Comparison of ENCODE assay signal across 9 mouse cellular contexts in genomic region chr12:31580634-31581318, GRCm38 (mm10). TPM values are rescaled to one million over a fixed set of nuclear protein-coding genes. Genes with fewer than 3 reads are reported as not detected.
DNase-seq lines count a peak whose midpoint lies in the region; ATAC-seq lines count a peak whose summit lies in the region.
"Had no signal": no experiment of that assay in that cellular context is flagged by ENCODE, and none has a peak within 500 bp of the region (broad histone marks: within the 10 kb centered on the region; RNA-seq: fewer than 3 reads in every experiment).

No protein-coding gene starts in this region.

- no peak overlapping the region for H3K27ac ChIP-seq in heart, embryonic 11.5 days (ENCODE audit: low read depth, low read length)
- no peak overlapping the region for H3K27ac ChIP-seq in hindbrain, embryonic 14.5 days
- no peak overlapping the region for H3K27ac ChIP-seq in neural tube, embryonic 13.5 days (replicated peaks)

- no peaks in the 10 kb centered on the region for H3K9me3 ChIP-seq in heart, embryonic 11.5 days (replicated peaks; ENCODE audit: control insufficient read depth, low read length)
- H3K9me3 ChIP-seq in hindbrain, embryonic 14.5 days (ENCODE audit: control insufficient read depth, low read length), result no peaks in the 10 kb centered on the region
- H3K9me3 ChIP-seq in neural tube, embryonic 13.5 days, result no peaks in the 10 kb centered on the region

- H3K36me3 ChIP-seq in heart, embryonic 11.5 days (ENCODE audit: control insufficient read depth, insufficient read depth, low read length), result no peaks in the 10 kb centered on the region
- H3K36me3 ChIP-seq in hindbrain, embryonic 14.5 days (replicated peaks; ENCODE audit: control insufficient read depth, insufficient read depth), result no peaks in the 10 kb centered on the region
- H3K36me3 ChIP-seq in neural tube, embryonic 13.5 days, result no peaks in the 10 kb centered on the region

- H3K4me3 ChIP-seq in heart, embryonic 11.5 days (ENCODE audit: low read depth, low read length), result no peak overlapping the region
- H3K4me3 ChIP-seq in hindbrain, embryonic 14.5 days (replicated peaks; ENCODE audit: low read length), result no peak overlapping the region
- no peak overlapping the region for H3K4me3 ChIP-seq in neural tube, embryonic 13.5 days
- H3K4me3 ChIP-seq: erythroblast, embryonic 14.5 days had no signal

- no peaks in the 10 kb centered on the region for H3K4me1 ChIP-seq in heart, embryonic 11.5 days (ENCODE audit: control insufficient read depth, insufficient read depth, low read length)
- 0 out of 2 replicates have a peak, but pooled peaks cover 6% of the 10 kb centered on the region for H3K4me1 ChIP-seq in hindbrain, embryonic 14.5 days (replicated peaks; ENCODE audit: control insufficient read depth, insufficient read depth, low read length)
- peaks cover 13% of the 10 kb centered on the region; the same call in 1 of the 2 replicates for H3K4me1 ChIP-seq in neural tube, embryonic 13.5 days (replicated peaks)

- no peak for DNase-seq in heart, postnatal 10 days
- DNase-seq in cerebellum, postnatal 10 days, result peak; percentile 86 to 87
- DNase-seq in hindbrain, embryonic 14.5 days (ENCODE audit: low spot score), result peak; percentile 65
- DNase-seq in urinary bladder, postnatal 10 days (ENCODE audit: low spot score), result no peak
- DNase-seq in c-Kit-positive CD71-positive TER-119-positive erythroid progenitor cells, embryonic 14.5 days (ENCODE audit: low spot score), result no peak
- DNase-seq in frontal cortex, postnatal 36 days (ENCODE audit: low spot score in 2 of 2), result no peak

- ATAC-seq in heart, embryonic 11.5 days (replicated peaks; ENCODE audit: insufficient number of reproducible peaks, low FRiP score, low TSS enrichment), result peak; percentile 69
- ATAC-seq in hindbrain, embryonic 14.5 days (ENCODE audit: low FRiP score), result peak; percentile 94
- ATAC-seq in neural tube, embryonic 13.5 days (ENCODE audit: low read depth), result peak; percentile 95

- 69% methylated on average over 5 of the region's 5 CpGs for WGBS in heart, embryonic 11.5 days (ENCODE audit: insufficient replicate concordance)
- 71% methylated on average over 5 of the region's 5 CpGs for WGBS in hindbrain, embryonic 14.5 days
- 80% methylated on average over 5 of the region's 5 CpGs for WGBS in neural tube, embryonic 13.5 days

- H3K9ac ChIP-seq in heart, embryonic 11.5 days (ENCODE audit: low read depth, low read length), result no peak overlapping the region
- H3K9ac ChIP-seq in hindbrain, embryonic 14.5 days, result no peak overlapping the region
- H3K9ac ChIP-seq in neural tube, embryonic 13.5 days, result no peak overlapping the region

- no peaks in the 10 kb centered on the region for H3K27me3 ChIP-seq in heart, embryonic 11.5 days (ENCODE audit: control insufficient read depth, insufficient read depth, low read length)
- H3K27me3 ChIP-seq in hindbrain, embryonic 14.5 days (ENCODE audit: control insufficient read depth, insufficient read depth, low read length), result no peaks in the 10 kb centered on the region
- no peaks in the 10 kb centered on the region for H3K27me3 ChIP-seq in neural tube, embryonic 13.5 days

- no peak overlapping the region for H3K4me2 ChIP-seq in heart, embryonic 11.5 days
- no peak overlapping the region for H3K4me2 ChIP-seq in hindbrain, embryonic 14.5 days (replicated peaks)
- H3K4me2 ChIP-seq in neural tube, embryonic 13.5 days, result no peak overlapping the region

- intact Hi-C loops in heart, postnatal 10 days (cut with DNase I), result no loop called here

RNA-seq across cellular contexts. Expression of gene Slc26a4, which starts 21.0 kb away (rescaled TPM):
- 0.19 TPM in 1 of 2 replicates, not detected in the other for polyA plus RNA-seq in heart, embryonic 11.5 days (2014; fragmentation: Nextera tagmentation; extraction: Ambion mirVana)
- under 1 TPM in 1 of 2 experiments, not detected in 1; 0.10 TPM for total RNA-seq in heart, postnatal 10 days (2021)
- polyA plus RNA-seq in hindbrain, embryonic 14.5 days (2014; fragmentation: Nextera tagmentation; extraction: Ambion mirVana), result not detected in 2 replicates
- 0.18 TPM in 1 of 2 replicates, not detected in the other for polyA plus RNA-seq in neural tube, embryonic 13.5 days (2015; fragmentation: Nextera tagmentation; extraction: Ambion mirVana)
- polyA plus RNA-seq: erythroblast, embryonic 14.5 days had no signal

RNA-seq across cellular contexts. Expression of gene Bcap29, which starts 53.7 kb away (rescaled TPM):
- polyA plus RNA-seq in heart, embryonic 11.5 days (2014; fragmentation: Nextera tagmentation; extraction: Ambion mirVana), result 46.0 and 52.7 TPM in 2 replicates
- total RNA-seq in heart, postnatal 10 days (2021), result 10 to 100 TPM; 22.7 to 26.0 TPM
- 27.8 and 29.3 TPM in 2 replicates for polyA plus RNA-seq in hindbrain, embryonic 14.5 days (2014; fragmentation: Nextera tagmentation; extraction: Ambion mirVana)
- 31.9 and 32.8 TPM in 2 replicates for polyA plus RNA-seq in neural tube, embryonic 13.5 days (2015; fragmentation: Nextera tagmentation; extraction: Ambion mirVana)

Comparison
In these comparisons a context has a peak if more than half of its experiments do, and no peak if none do; other contexts are left out.
1. DNase-seq: peak in cerebellum, postnatal 10 days (2 of 2) and hindbrain, embryonic 14.5 days (single experiment); none in heart, postnatal 10 days (0 of 2), urinary bladder, postnatal 10 days (single experiment), c-Kit-positive CD71-positive TER-119-positive erythroid progenitor cells, embryonic 14.5 days (single experiment) and frontal cortex, postnatal 36 days (0 of 2).
2. Peak in every context shown above with its lines, with median percentiles within 50 percentile points of each other: ATAC-seq.